Mouse (Mus musculus): ENCODE measurements around the gene Pafah1b3.

GRCm38 (mm10) chr7:25275555-25276298 is 22.1 kb downstream of the Pafah1b3 start:
- TF ChIP-seq CTCF (IDR thresholded peaks at IDR 0.05; ENCODE audit: control insufficient read depth, insufficient read depth, insufficient replicate concordance, low read depth, low read length) (no peak), POLR2A (IDR thresholded peaks at IDR 0.05; ENCODE audit: control insufficient read depth, low read depth, low read length) (no peak)

Data from testis, adult 2 months (tissue).